Mouse (Mus musculus) G1E (cell line): ENCODE results near the gene Srr. TPM values are rescaled to one million over a fixed set of nuclear protein-coding genes. Genes with fewer than 3 reads are reported as not detected.

Experiments used
- ATAC-seq: 2 replicates; pipeline ENCODE4 v1.8.0; 2016; ENCODE audit warnings: mild to moderate bottlenecking; ENCODE audit not compliant: insufficient number of reproducible peaks, poor library complexity, low FRiP score, severe bottlenecking; ENCODE audit errors: extremely low read depth
- DNase-seq: peaks from one replicate; pipeline ENCODE4 v3.0.0; 2012; ENCODE audit warnings: low spot score
- H3K27me3 ChIP-seq: 2 replicates; pipeline ENCODE4 v1.6.1; 2012; ENCODE audit warnings: mild to moderate bottlenecking, low read length, inconsistent platforms; ENCODE audit not compliant: insufficient read depth
- H3K36me3 ChIP-seq: replicated peaks from 2 replicates; pipeline ENCODE3; 2012; ENCODE audit warnings: mild to moderate bottlenecking, inconsistent platforms
- H3K4me1 ChIP-seq: 2 replicates; pipeline ENCODE4 v1.6.1; 2012; ENCODE audit warnings: low read depth, low read length, inconsistent platforms, mixed read lengths; ENCODE audit not compliant: insufficient read depth
- H3K4me3 ChIP-seq: 2 replicates; pipeline ENCODE4 v1.5.1; 2012; ENCODE audit warnings: low read depth, mild to moderate bottlenecking, inconsistent platforms, low read length, moderate library complexity, mixed read lengths
- H3K9me3 ChIP-seq: replicated peaks from 2 replicates; pipeline ENCODE4 v1.6.1; 2012; ENCODE audit warnings: inconsistent platforms
- CTCF ChIP-seq: IDR thresholded peaks from 2 replicates; pipeline ENCODE4 v1.5.1; 2012; ENCODE audit warnings: low read depth, low read length, inconsistent platforms, mixed read lengths
- GATA1 ChIP-seq: IDR thresholded peaks from 2 replicates; pipeline ENCODE4 v1.6.1; 2012; ENCODE audit warnings: borderline replicate concordance, low read length, inconsistent platforms, mixed read lengths
- GATA2 ChIP-seq: IDR thresholded peaks from 2 replicates; pipeline ENCODE4 v1.6.1; 2012; ENCODE audit warnings: low read depth, low read length, inconsistent platforms, borderline replicate concordance
- POLR2AphosphoS5 ChIP-seq: IDR thresholded peaks from 2 replicates; pipeline ENCODE4 v1.6.1; 2012; ENCODE audit warnings: low read depth, low read length, inconsistent platforms; ENCODE audit not compliant: insufficient replicate concordance
- TAL1 ChIP-seq: conservative IDR thresholded peaks from 2 replicates; pipeline ENCODE4 v1.6.1; 2012; ENCODE audit warnings: low read depth, low read length, inconsistent platforms, mixed read lengths
- polyA plus RNA-seq: library from polyadenylated mRNA; stranded (reverse); fragments of >175 nt; gene quantifications from 2 replicates; pipeline ENCODE4 v1.2.3, GENCODE M21; 2012
- total RNA-seq, 2 experiments: library from RNA; stranded (forward) in 1 of 2; stranded (reverse) in 1 of 2; fragments of 200-1000 nt in 1 of 2; fragments of >200 nt in 1 of 2; fragmentation: Nextera tagmentation in 1 of 2; gene quantifications; 2 replicates each; pipeline ENCODE4 v1.2.3; 2014 to 2017

Gene Srr
- total and polyA plus RNA-seq, 3 experiments, result 3.0 to 24.7 (median 6.0) TPM

DNA sequence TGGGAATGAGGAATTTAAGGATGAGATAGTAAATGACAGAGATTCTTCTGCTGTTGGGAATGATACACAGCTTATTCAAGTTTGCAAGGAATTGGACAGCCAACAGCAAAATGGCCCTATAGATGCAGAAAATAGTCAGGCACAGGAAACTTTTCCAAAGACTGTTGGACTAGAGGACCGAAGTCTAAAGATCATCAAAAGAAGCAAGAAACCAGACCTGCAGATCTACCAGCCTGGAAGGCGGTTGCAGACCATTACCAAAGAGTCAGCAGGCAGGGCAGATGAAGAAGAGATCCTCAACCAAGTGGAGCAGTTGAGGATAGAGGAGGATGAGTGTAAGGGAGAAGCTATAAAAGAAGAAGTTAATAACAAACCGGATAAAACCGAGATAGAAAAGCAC is 3.4 kb upstream of the Srr start:
- Histone ChIP-seq H3K4me3 (no peak overlapping the region), H3K9me3 (no peaks in the 10 kb centered on the region), H3K27me3 (no peaks in the 10 kb centered on the region), H3K36me3 (peaks cover 49% of the 10 kb centered on the region), H3K4me1 (peaks cover 24% of the 10 kb centered on the region)
- ATAC-seq (no peak), DNase-seq (no peak)
- TF ChIP-seq POLR2AphosphoS5, result no peak
- TF ChIP-seq CTCF, result no peak

DNA sequence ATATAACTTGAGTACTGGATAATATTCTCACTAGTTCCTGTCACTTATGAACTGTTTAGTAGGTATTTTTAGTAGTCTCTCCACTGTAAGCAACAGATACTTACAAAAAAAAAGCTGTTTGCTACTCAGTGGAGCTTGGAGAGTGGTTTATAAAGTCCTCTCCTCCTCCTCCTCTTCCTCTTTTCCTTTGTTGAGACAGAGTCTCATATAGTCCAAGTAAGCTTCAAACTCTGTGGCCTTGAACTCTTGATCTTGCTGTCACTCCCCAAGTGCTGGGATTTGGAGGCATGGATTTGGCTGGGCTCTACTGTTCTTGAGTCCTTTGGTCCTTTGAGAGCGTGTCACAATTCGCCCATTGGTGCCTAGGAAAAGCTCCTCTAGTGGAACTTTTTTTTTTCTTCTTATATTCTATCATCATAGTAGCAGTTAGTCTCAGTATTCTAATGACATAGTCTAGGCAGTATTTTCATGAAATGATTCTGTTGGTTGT is 1.5 kb upstream of the Srr start:
- Histone ChIP-seq H3K9me3 (no peaks in the 10 kb centered on the region), H3K27me3 (no peaks in the 10 kb centered on the region), H3K36me3 (peaks cover 35% of the 10 kb centered on the region), H3K4me1 (peaks cover 27% of the 10 kb centered on the region), H3K4me3 (no peak overlapping the region; the same call in 1 of the 2 replicates)
- ATAC-seq (no peak), DNase-seq (no peak)
- TF ChIP-seq GATA2, result no peak
- no peak for TF ChIP-seq GATA1
- no peak for TF ChIP-seq POLR2AphosphoS5
- TF ChIP-seq CTCF, result no peak

DNA sequence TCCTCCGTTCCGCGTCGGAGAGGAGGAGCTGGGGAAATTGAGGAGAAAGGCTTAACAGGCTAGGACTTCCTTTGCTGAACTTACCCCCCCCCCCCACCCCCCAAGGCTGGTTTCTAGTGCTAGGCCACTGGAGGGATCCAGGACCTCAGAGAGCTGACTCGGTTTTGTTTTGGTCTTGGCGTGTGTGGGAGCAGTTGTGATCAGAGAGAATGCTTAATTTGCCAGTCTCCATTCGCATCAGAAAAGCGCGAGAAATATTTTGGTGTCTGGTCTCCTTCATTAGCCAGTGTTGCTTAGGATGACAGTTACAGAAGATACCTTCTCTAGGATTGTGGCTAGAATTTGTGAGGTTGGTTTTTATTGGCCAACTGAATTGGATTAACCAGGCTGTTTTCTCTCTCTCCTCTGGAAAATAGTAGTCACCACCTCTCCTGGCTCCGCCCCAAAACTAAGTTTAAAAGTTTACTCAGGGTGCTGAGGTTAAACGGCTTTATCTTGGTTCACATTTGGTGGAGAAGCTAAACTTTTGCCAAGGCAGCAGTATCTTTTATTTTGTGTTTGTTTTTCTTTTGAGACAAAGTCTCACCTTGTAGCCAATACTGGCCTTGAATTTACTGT is 749 bp upstream of the Srr start:
- peak overlapping the region; percentile 92 for H3K4me3 ChIP-seq
- peaks cover 27% of the 10 kb centered on the region for H3K4me1 ChIP-seq
- ATAC-seq (no peak), DNase-seq (peak; percentile 67)
- no peak for TF ChIP-seq GATA2
- no peak for TF ChIP-seq POLR2AphosphoS5
- TF ChIP-seq TAL1, result no peak
- TF ChIP-seq GATA1, result no peak
- no peak for TF ChIP-seq CTCF
- H3K9me3 ChIP-seq, result no peaks in the 10 kb centered on the region
- peaks cover 33% of the 10 kb centered on the region for H3K36me3 ChIP-seq
- no peaks in the 10 kb centered on the region for H3K27me3 ChIP-seq

DNA sequence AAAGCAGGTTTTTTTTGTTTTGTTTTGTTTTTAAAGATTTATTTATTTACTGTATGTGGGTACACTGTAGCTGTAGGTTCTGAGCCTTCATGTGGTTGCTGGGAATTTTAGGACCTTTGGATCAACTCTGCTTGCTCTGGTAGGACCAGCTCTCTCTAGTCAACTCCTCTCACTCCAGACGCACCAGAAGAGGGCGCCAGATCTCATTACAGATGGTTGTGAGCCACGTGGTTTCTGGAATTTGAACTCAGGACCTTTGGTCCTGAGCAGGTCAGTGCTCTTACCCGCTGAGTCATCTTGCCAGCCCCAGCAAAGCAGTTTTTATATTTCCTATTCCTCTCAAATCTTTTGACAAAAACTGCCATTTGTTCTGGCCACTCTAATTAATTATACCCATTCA is 1.6 kb downstream of the Srr start:
- TF ChIP-seq TAL1, result no peak
- no peak for TF ChIP-seq GATA1
- TF ChIP-seq POLR2AphosphoS5, result no peak
- TF ChIP-seq GATA2, result no peak
- no peak for TF ChIP-seq CTCF
- no peak overlapping the region for H3K4me3 ChIP-seq
- peaks cover 28% of the 10 kb centered on the region for H3K36me3 ChIP-seq
- DNase-seq (no peak), ATAC-seq (no peak)
- H3K4me1 ChIP-seq, result peaks cover 21% of the 10 kb centered on the region
- H3K9me3 ChIP-seq, result no peaks in the 10 kb centered on the region
- no peaks in the 10 kb centered on the region for H3K27me3 ChIP-seq

DNA sequence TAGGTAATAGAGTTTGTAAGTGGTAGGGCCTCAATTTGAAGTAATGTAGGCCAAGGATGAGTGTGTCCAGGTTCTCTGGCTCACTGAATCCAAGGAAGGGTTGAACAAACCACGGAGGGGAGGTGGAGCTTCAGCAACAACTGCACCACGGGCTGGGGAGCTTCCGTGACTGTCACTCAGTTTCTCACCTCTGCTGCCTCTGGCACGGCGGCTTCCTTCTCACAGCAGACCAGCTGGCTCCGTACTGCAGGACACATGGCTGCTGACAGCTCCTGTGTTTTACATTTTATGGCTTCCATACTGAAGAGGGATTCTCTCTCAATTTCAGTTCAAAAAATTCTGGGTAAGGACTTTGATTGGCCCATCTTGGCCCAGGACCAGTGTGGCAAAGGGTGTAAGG is 6.5 kb downstream of the Srr start:
- Histone ChIP-seq H3K36me3 (peaks cover 47% of the 10 kb centered on the region), H3K4me3 (no peak overlapping the region), H3K4me1 (peaks cover 7% of the 10 kb centered on the region; the same call in 1 of the 2 replicates), H3K9me3 (no peaks in the 10 kb centered on the region), H3K27me3 (no peaks in the 10 kb centered on the region)
- no peak for ATAC-seq
- no peak for TF ChIP-seq GATA1
- TF ChIP-seq GATA2, result no peak
- no peak for TF ChIP-seq POLR2AphosphoS5
- no peak for TF ChIP-seq CTCF
- TF ChIP-seq TAL1, result no peak
- no peak for DNase-seq

DNA sequence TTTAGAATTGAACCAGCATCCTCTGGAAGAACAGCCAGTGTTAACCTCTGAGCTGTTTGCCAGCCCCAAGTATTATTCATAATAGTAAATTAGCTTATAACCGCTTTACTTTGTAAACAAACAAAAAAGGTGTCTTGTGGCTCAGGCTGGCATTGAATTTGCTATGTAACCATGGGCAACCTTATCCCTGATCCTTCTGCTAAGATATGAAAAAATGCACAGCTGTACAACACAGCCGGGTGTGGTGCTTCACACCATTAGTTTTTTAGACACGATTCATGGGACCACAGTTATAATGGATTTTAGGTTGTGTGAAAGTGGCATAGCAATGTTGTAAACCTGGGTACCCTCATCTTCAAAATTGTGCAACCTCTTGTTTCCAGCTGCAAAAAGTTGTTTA is 13.3 kb downstream of the Srr start:
- Histone ChIP-seq H3K36me3 (peaks cover 46% of the 10 kb centered on the region), H3K4me1 (peaks cover 2% of the 10 kb centered on the region; the same call in 1 of the 2 replicates), H3K9me3 (no peaks in the 10 kb centered on the region), H3K4me3 (no peak overlapping the region), H3K27me3 (no peaks in the 10 kb centered on the region)
- TF ChIP-seq CTCF (no peak), GATA1 (no peak)
- DNase-seq (no peak), ATAC-seq (no peak)

DNA sequence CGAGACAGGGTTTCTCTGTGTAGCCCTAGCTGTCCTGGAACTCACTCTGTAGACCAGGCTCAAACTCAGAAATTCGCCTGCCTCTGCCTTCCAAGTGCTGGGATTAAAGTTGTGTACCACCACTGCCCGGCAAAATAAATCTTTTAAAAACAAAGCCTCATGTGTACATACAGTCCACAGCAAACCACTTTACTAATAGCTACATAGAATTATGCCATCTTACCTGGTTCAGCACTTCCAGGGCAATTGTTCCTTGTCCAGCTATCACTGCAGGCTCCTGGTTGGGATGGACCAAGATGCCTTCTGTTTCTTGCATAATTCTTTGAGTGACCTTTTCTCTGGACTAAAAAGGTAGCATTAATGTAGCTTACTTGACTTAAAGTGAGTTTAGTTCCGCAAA is 15.8 kb downstream of the Srr start:
- DNase-seq, result no peak
- peaks cover 65% of the 10 kb centered on the region for H3K36me3 ChIP-seq
- no peak for TF ChIP-seq CTCF
- TF ChIP-seq TAL1, result no peak
- TF ChIP-seq POLR2AphosphoS5, result no peak
- no peak for TF ChIP-seq GATA2
- TF ChIP-seq GATA1, result no peak
- H3K4me3 ChIP-seq, result no peak overlapping the region
- ATAC-seq, result no peak
- H3K27me3 ChIP-seq, result no peaks in the 10 kb centered on the region
- no peaks in the 10 kb centered on the region for H3K9me3 ChIP-seq
- peaks cover 10% of the 10 kb centered on the region; the same call in 1 of the 2 replicates for H3K4me1 ChIP-seq
